Mouse (Mus musculus): ENCODE results near the gene Abcc9. TPM values are rescaled to one million over a fixed set of nuclear protein-coding genes. Genes with fewer than 3 reads are reported as not detected.

Gene Abcc9
- polyA plus RNA-seq (2015; fragmentation: Nextera tagmentation; extraction: Ambion mirVana): 2.9 and 3.1 TPM in 2 replicates

- 6% methylated on average over 36 of the region's 36 CpGs for WGBS
- Histone ChIP-seq H3K9ac (replicated peaks) (peak within 1 kb of the TSS; percentile 28), H3K27ac (replicated peaks) (no peak within 1 kb of the TSS), H3K36me3 (no peaks in the 10 kb centered on the region), H3K4me1 (peaks cover 8% of the 10 kb centered on the region), H3K4me3 (peak within 1 kb of the TSS; percentile 35), H3K27me3 (no peaks in the 10 kb centered on the region), H3K4me2 (replicated peaks) (peak within 1 kb of the TSS; percentile 70), H3K9me3 (no peaks in the 10 kb centered on the region)
- ATAC-seq (replicated peaks): peak; percentile 51; the same call in 1 of the 2 replicates
Observed at GRCm38 (mm10) chr6:142701652-142702637, at the start of gene Abcc9. TSS of gene Abcc9 (minus strand) at chr6:142702315.

GRCm38 (mm10) chr6:142751365-142751764 is 49.2 kb upstream of the Abcc9 start:
- ATAC-seq (replicated peaks): 0 out of 2 replicates have a peak, but pooled peaks have one; percentile 21
- Histone ChIP-seq H3K9ac (replicated peaks) (no peak overlapping the region), H3K4me1 (no peaks in the 10 kb centered on the region), H3K27me3 (peaks cover 17% of the 10 kb centered on the region; the same call in 1 of the 2 replicates), H3K9me3 (no peaks in the 10 kb centered on the region), H3K36me3 (no peaks in the 10 kb centered on the region), H3K4me2 (replicated peaks) (no peak overlapping the region), H3K27ac (replicated peaks) (no peak overlapping the region), H3K4me3 (no peak overlapping the region)
- WGBS: 67% methylated on average over 9 of the region's 9 CpGs

- Histone ChIP-seq H3K4me1 (no peaks in the 10 kb centered on the region), H3K4me2 (replicated peaks) (no peak overlapping the region), H3K9ac (replicated peaks) (no peak overlapping the region), H3K9me3 (no peaks in the 10 kb centered on the region), H3K27me3 (no peaks in the 10 kb centered on the region), H3K27ac (replicated peaks) (no peak overlapping the region), H3K4me3 (no peak overlapping the region), H3K36me3 (no peaks in the 10 kb centered on the region)
- ATAC-seq (replicated peaks): no peak
- 72% methylated on average over 8 of the region's 8 CpGs for WGBS
Observed at GRCm38 (mm10) chr6:142748057-142748708, 46.1 kb upstream of the Abcc9 start.

GRCm38 (mm10) chr6:142747165-142747564 is 45.0 kb upstream of the Abcc9 start:
- no peak for ATAC-seq (replicated peaks)
- no peaks in the 10 kb centered on the region for H3K9me3 ChIP-seq
- H3K27me3 ChIP-seq: no peaks in the 10 kb centered on the region
- no peak overlapping the region for H3K4me3 ChIP-seq
- no peak overlapping the region for H3K4me2 ChIP-seq (replicated peaks)
- no peak overlapping the region for H3K9ac ChIP-seq (replicated peaks)
- H3K36me3 ChIP-seq: no peaks in the 10 kb centered on the region
- no peak overlapping the region for H3K27ac ChIP-seq (replicated peaks)
- no peaks in the 10 kb centered on the region for H3K4me1 ChIP-seq
- WGBS: 80% methylated on average over 2 of the region's 2 CpGs

- H3K9ac ChIP-seq (replicated peaks): no peak overlapping the region
- no peaks in the 10 kb centered on the region for H3K4me1 ChIP-seq
- no peaks in the 10 kb centered on the region for H3K27me3 ChIP-seq
- no peak overlapping the region for H3K27ac ChIP-seq (replicated peaks)
- no peaks in the 10 kb centered on the region for H3K9me3 ChIP-seq
- H3K4me2 ChIP-seq (replicated peaks): no peak overlapping the region
- H3K36me3 ChIP-seq: no peaks in the 10 kb centered on the region
- no peak overlapping the region for H3K4me3 ChIP-seq
- no peak for ATAC-seq (replicated peaks)
- 85% methylated on average over 7 of the region's 7 CpGs for WGBS
Observed at GRCm38 (mm10) chr6:142746765-142747164, 44.6 kb upstream of the Abcc9 start.

GRCm38 (mm10) chr6:142745484-142745883 is 43.4 kb upstream of the Abcc9 start:
- Histone ChIP-seq H3K27ac (replicated peaks) (no peak overlapping the region), H3K36me3 (no peaks in the 10 kb centered on the region), H3K9me3 (no peaks in the 10 kb centered on the region), H3K27me3 (no peaks in the 10 kb centered on the region), H3K4me3 (no peak overlapping the region), H3K9ac (replicated peaks) (no peak overlapping the region), H3K4me1 (no peaks in the 10 kb centered on the region), H3K4me2 (replicated peaks) (no peak overlapping the region)
- ATAC-seq (replicated peaks): no peak
- 93% methylated on average over 5 of the region's 5 CpGs for WGBS

GRCm38 (mm10) chr6:142743193-142743592 is 41.1 kb upstream of the Abcc9 start:
- H3K4me1 ChIP-seq: no peaks in the 10 kb centered on the region
- H3K36me3 ChIP-seq: no peaks in the 10 kb centered on the region
- no peak overlapping the region for H3K4me2 ChIP-seq (replicated peaks)
- no peak overlapping the region for H3K27ac ChIP-seq (replicated peaks)
- 53% methylated on average over 4 of the region's 4 CpGs for WGBS
- no peak for ATAC-seq (replicated peaks)
- no peaks in the 10 kb centered on the region for H3K27me3 ChIP-seq
- no peak overlapping the region for H3K9ac ChIP-seq (replicated peaks)
- no peaks in the 10 kb centered on the region for H3K9me3 ChIP-seq
- H3K4me3 ChIP-seq: no peak overlapping the region

- 90% methylated on average over 6 of the region's 6 CpGs for WGBS
- Histone ChIP-seq H3K36me3 (no peaks in the 10 kb centered on the region), H3K9me3 (no peaks in the 10 kb centered on the region), H3K27ac (replicated peaks) (no peak overlapping the region), H3K4me3 (no peak overlapping the region), H3K4me2 (replicated peaks) (no peak overlapping the region), H3K9ac (replicated peaks) (no peak overlapping the region), H3K27me3 (no peaks in the 10 kb centered on the region), H3K4me1 (no peaks in the 10 kb centered on the region)
- no peak for ATAC-seq (replicated peaks)
Observed at GRCm38 (mm10) chr6:142741763-142742162, 39.6 kb upstream of the Abcc9 start.

GRCm38 (mm10) chr6:142738637-142739036 is 36.5 kb upstream of the Abcc9 start:
- no peak for ATAC-seq (replicated peaks)
- no peaks in the 10 kb centered on the region for H3K9me3 ChIP-seq
- no peak overlapping the region for H3K27ac ChIP-seq (replicated peaks)
- WGBS: 83% methylated on average over 6 of the region's 6 CpGs
- H3K36me3 ChIP-seq: no peaks in the 10 kb centered on the region
- no peaks in the 10 kb centered on the region for H3K4me1 ChIP-seq
- H3K9ac ChIP-seq (replicated peaks): no peak overlapping the region
- no peaks in the 10 kb centered on the region for H3K27me3 ChIP-seq
- no peak overlapping the region for H3K4me3 ChIP-seq
- no peak overlapping the region for H3K4me2 ChIP-seq (replicated peaks)

- no peak overlapping the region for H3K27ac ChIP-seq (replicated peaks)
- H3K4me3 ChIP-seq: no peak overlapping the region
- no peak overlapping the region for H3K9ac ChIP-seq (replicated peaks)
- ATAC-seq (replicated peaks): no peak
- H3K9me3 ChIP-seq: no peaks in the 10 kb centered on the region
- H3K36me3 ChIP-seq: no peaks in the 10 kb centered on the region
- H3K4me1 ChIP-seq: no peaks in the 10 kb centered on the region
- H3K4me2 ChIP-seq (replicated peaks): no peak overlapping the region
- H3K27me3 ChIP-seq: no peaks in the 10 kb centered on the region
- WGBS: 90% methylated on average over 2 of the region's 2 CpGs
Observed at GRCm38 (mm10) chr6:142738225-142738624, 36.1 kb upstream of the Abcc9 start.

GRCm38 (mm10) chr6:142735302-142736005 is 33.3 kb upstream of the Abcc9 start:
- no peak overlapping the region for H3K4me2 ChIP-seq (replicated peaks)
- H3K4me1 ChIP-seq: no peaks in the 10 kb centered on the region
- H3K36me3 ChIP-seq: no peaks in the 10 kb centered on the region
- no peak overlapping the region for H3K27ac ChIP-seq (replicated peaks)
- 48% methylated on average over 8 of the region's 8 CpGs for WGBS
- no peaks in the 10 kb centered on the region for H3K27me3 ChIP-seq
- H3K9ac ChIP-seq (replicated peaks): no peak overlapping the region
- no peaks in the 10 kb centered on the region for H3K9me3 ChIP-seq
- ATAC-seq (replicated peaks): peak; percentile 58; the same call in 1 of the 2 replicates
- H3K4me3 ChIP-seq: no peak overlapping the region

Data from forebrain, embryonic 15.5 days (tissue).